22 mouse cellular contexts compared by ENCODE assay signal in the genomic region with DNA sequence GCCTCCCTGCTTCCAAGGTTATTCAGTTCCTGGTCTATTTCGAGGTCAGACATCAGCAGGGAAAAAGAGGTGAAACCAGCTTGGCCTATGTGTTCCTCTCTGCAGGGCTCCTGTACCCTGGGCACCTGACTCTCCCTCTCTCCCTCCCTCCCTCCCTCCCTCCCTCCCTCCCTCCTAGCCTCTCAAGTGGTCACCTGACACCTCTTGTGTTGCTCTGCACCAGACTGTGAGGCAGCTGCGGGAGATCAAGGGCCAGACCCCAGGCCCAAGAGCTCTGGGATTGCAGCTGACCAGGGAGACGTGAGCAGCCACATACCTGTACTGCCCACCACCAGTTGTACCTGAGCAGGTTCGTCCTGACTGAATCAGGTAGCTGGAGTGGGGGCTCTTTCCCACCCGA. TPM values are rescaled to one million over a fixed set of nuclear protein-coding genes. Genes with fewer than 3 reads are reported as not detected.
DNase-seq lines count a peak whose midpoint lies in the region; ATAC-seq and TF ChIP-seq lines count a peak whose summit lies in the region.
"Had no signal": no experiment of that assay in that cellular context is flagged by ENCODE, and none has a peak within 500 bp of the region (broad histone marks: within the 10 kb centered on the region; RNA-seq: fewer than 3 reads in every experiment).

No protein-coding gene starts in this region.

- peak; percentile 68 for ATAC-seq in lung, embryonic 16.5 days (ENCODE audit: low read depth)
- ATAC-seq: activated CD4-positive, CD25-positive, alpha-beta regulatory T cell, adult 4 months; intestine, postnatal 0 days had no signal

- H3K9me3 ChIP-seq in lung, embryonic 16.5 days (ENCODE audit: control insufficient read depth, low read length), result no peaks in the 10 kb centered on the region
- H3K9me3 ChIP-seq: embryonic facial prominence, embryonic 15.5 days; forebrain, embryonic 10.5 days; neural tube, embryonic 13.5 days had no signal

- H3K79me2 ChIP-seq in heart, adult 2 months (replicated peaks; ENCODE audit: control insufficient read depth, insufficient read depth, low read length), result no peaks in the 10 kb centered on the region

- WGBS in heart, adult 2 months, result 71% methylated on average over 5 of the region's 5 CpGs
- 52% methylated on average over 5 of the region's 5 CpGs for WGBS in kidney, adult 2 months
- WGBS in lung, embryonic 16.5 days, result 34% methylated on average over 5 of the region's 5 CpGs
- WGBS in lung, adult 2 months, result 72% methylated on average over 5 of the region's 5 CpGs

- H3K27me3 ChIP-seq in heart, adult 2 months (ENCODE audit: control insufficient read depth, insufficient read depth, low read length), result no peaks in the 10 kb centered on the region
- no peaks in the 10 kb centered on the region for H3K27me3 ChIP-seq in kidney, adult 2 months (replicated peaks; ENCODE audit: control insufficient read depth, insufficient read depth, low read length)
- H3K27me3 ChIP-seq in lung, embryonic 16.5 days (ENCODE audit: control insufficient read depth, insufficient read depth, low read depth, low read length), result no peaks in the 10 kb centered on the region
- H3K27me3 ChIP-seq: embryonic facial prominence, embryonic 15.5 days had no signal

- TF ChIP-seq POLR2A in heart, adult 2 months (IDR thresholded peaks at IDR 0.05; ENCODE audit: insufficient read depth, low read depth, low read length), result no peak; the same call in 1 of the 2 replicates
- TF ChIP-seq POLR2A in kidney, adult 2 months (IDR thresholded peaks at IDR 0.05; ENCODE audit: low read depth, low read length), result no peak
- no peak for TF ChIP-seq POLR2A in lung, adult 2 months (IDR thresholded peaks at IDR 0.05; ENCODE audit: borderline replicate concordance, extremely low read depth, low read depth, low read length)

- peak overlapping the region; percentile 26 for H3K27ac ChIP-seq in heart, adult 2 months
- peak overlapping the region; percentile 25 for H3K27ac ChIP-seq in kidney, adult 2 months (ENCODE audit: insufficient read depth, low read depth, low read length)
- H3K27ac ChIP-seq in lung, embryonic 16.5 days (ENCODE audit: low read length), result no peak overlapping the region
- H3K27ac ChIP-seq: embryonic facial prominence, embryonic 15.5 days; hindbrain, embryonic 14.5 days; layer of hippocampus, adult 2 months; macrophage; neural tube, embryonic 13.5 days had no signal

- H3K4me1 ChIP-seq in heart, adult 2 months (ENCODE audit: control insufficient read depth, insufficient read depth, low read length), result peaks cover 10% of the 10 kb centered on the region
- H3K4me1 ChIP-seq in kidney, adult 2 months (ENCODE audit: control insufficient read depth, insufficient read depth, low read length), result peaks cover 4% of the 10 kb centered on the region; the same call in 1 of the 2 replicates
- peaks cover 12% of the 10 kb centered on the region for H3K4me1 ChIP-seq in lung, embryonic 16.5 days (replicated peaks; ENCODE audit: control insufficient read depth, insufficient read depth, low read length)
- peaks cover 16% of the 10 kb centered on the region for H3K4me1 ChIP-seq in lung, adult 2 months (ENCODE audit: control insufficient read depth, insufficient read depth, low read length)

- no peaks in the 10 kb centered on the region for H3K36me3 ChIP-seq in heart, adult 2 months (ENCODE audit: control insufficient read depth, insufficient read depth, low read length)
- no peaks in the 10 kb centered on the region for H3K36me3 ChIP-seq in kidney, adult 2 months (ENCODE audit: control insufficient read depth, insufficient read depth, low read length)
- no peaks in the 10 kb centered on the region for H3K36me3 ChIP-seq in lung, embryonic 16.5 days (ENCODE audit: control insufficient read depth, insufficient read depth, low read length)
- H3K36me3 ChIP-seq: forebrain, embryonic 10.5 days had no signal

- peak overlapping the region; percentile 30 for H3K9ac ChIP-seq in heart, adult 2 months (ENCODE audit: low read depth, low read length)
- no peak overlapping the region for H3K9ac ChIP-seq in lung, embryonic 16.5 days (ENCODE audit: low read length)
- H3K9ac ChIP-seq: embryonic facial prominence, embryonic 15.5 days; hindbrain, embryonic 14.5 days; neural tube, embryonic 13.5 days had no signal

- TF ChIP-seq EP300 in heart, adult 2 months (IDR thresholded peaks at IDR 0.05; ENCODE audit: insufficient read depth, low read depth, low read length), result no peak

- no peak for DNase-seq in heart, adult 2 months
- DNase-seq in heart, postnatal 36 days, result no peak
- peak; percentile 14 for DNase-seq in kidney, adult 2 months
- no peak for DNase-seq in kidney, adult 8-10 months
- DNase-seq in lung, adult 2 months, result no peak
- DNase-seq in lung, postnatal 36 days, result peak; percentile 44
- DNase-seq: cerebellum, adult 8-10 months; gastrocnemius, postnatal 14 days; spleen, adult 18-20 months had no signal

- TF ChIP-seq CTCF in heart, adult 2 months (IDR thresholded peaks at IDR 0.05), result no peak
- no peak for TF ChIP-seq CTCF in kidney, adult 2 months (conservative IDR thresholded peaks at IDR 0.05; ENCODE audit: insufficient read depth, insufficient read length, low read depth, low read length)
- TF ChIP-seq CTCF in lung, adult 2 months (IDR thresholded peaks at IDR 0.05; ENCODE audit: insufficient read depth, low read length), result no peak

- no peak overlapping the region for H3K4me2 ChIP-seq in lung, embryonic 16.5 days (ENCODE audit: low read depth, low read length)
- H3K4me2 ChIP-seq: embryonic facial prominence, embryonic 15.5 days; hindbrain, embryonic 14.5 days; liver, embryonic 11.5 days; midbrain, embryonic 11.5 days; neural tube, embryonic 13.5 days had no signal

- H3K4me3 ChIP-seq in heart, adult 2 months, result no peak overlapping the region
- no peak overlapping the region for H3K4me3 ChIP-seq in kidney, adult 2 months (ENCODE audit: insufficient read depth, low read depth, low read length)
- H3K4me3 ChIP-seq in lung, embryonic 16.5 days (ENCODE audit: low read length), result no peak overlapping the region
- H3K4me3 ChIP-seq in lung, adult 2 months (replicated peaks; ENCODE audit: extremely low read depth, low read depth, low read length), result no peak overlapping the region
- H3K4me3 ChIP-seq: embryonic facial prominence, embryonic 15.5 days; forebrain, embryonic 10.5 days; layer of hippocampus, adult 2 months; neural tube, embryonic 13.5 days had no signal

- intact Hi-C loops in heart, adult 2 months (cut with DNase I), result no loop called here
- intact Hi-C loops in heart, postnatal 36 days (cut with DNase I), result no loop called here

RNA-seq across cellular contexts. Expression of a gene that starts 27.5 kb away (rescaled TPM):
- total RNA-seq in heart, adult 2 months (2021), result 10 to 100 TPM; 18.5 to 23.6 TPM
- 20.2 and 31.5 TPM in 2 replicates for polyA plus RNA-seq in heart, adult 2 months (2012; rRNA removed)
- total RNA-seq in heart, postnatal 36 days (2021), result 10 to 100 TPM; 19.8 to 28.0 TPM
- polyA plus RNA-seq in kidney, adult 2 months (2012; rRNA removed), result 32.4 and 35.3 TPM in 2 replicates
- 26.0 and 29.8 TPM in 2 replicates for polyA plus RNA-seq in lung, embryonic 16.5 days (2015; fragmentation: Nextera tagmentation; extraction: Ambion mirVana)
- polyA plus RNA-seq in lung, adult 2 months (2012; rRNA removed), result 18.8 and 26.4 TPM in 2 replicates

RNA-seq across cellular contexts. Expression of a gene that starts 27.8 kb away (rescaled TPM):
- 10 to 100 TPM in 1 of 2 experiments, 1 to 10 TPM in 1; 8.8 to 11.6 TPM for total RNA-seq in heart, adult 2 months (2021)
- polyA plus RNA-seq in heart, adult 2 months (2012; rRNA removed), result 8.6 and 9.9 TPM in 2 replicates
- total RNA-seq in heart, postnatal 36 days (2021), result 10 to 100 TPM; 10.4 to 12.5 TPM
- 13.0 and 14.8 TPM in 2 replicates for polyA plus RNA-seq in kidney, adult 2 months (2012; rRNA removed)
- polyA plus RNA-seq in lung, embryonic 16.5 days (2015; fragmentation: Nextera tagmentation; extraction: Ambion mirVana), result 8.6 and 9.1 TPM in 2 replicates
- 19.1 and 21.6 TPM in 2 replicates for polyA plus RNA-seq in lung, adult 2 months (2012; rRNA removed)

RNA-seq across cellular contexts. Expression of a gene that starts 51.9 kb away (rescaled TPM):
- total RNA-seq in heart, adult 2 months (2021), result under 1 TPM; 0.25 to 0.26 TPM
- polyA plus RNA-seq in heart, adult 2 months (2012; rRNA removed), result 1.6 and 2.0 TPM in 2 replicates
- total RNA-seq in heart, postnatal 36 days (2021), result under 1 TPM; 0.11 to 0.25 TPM
- polyA plus RNA-seq in kidney, adult 2 months (2012; rRNA removed), result 0.34 and 0.42 TPM in 2 replicates
- 0.06 TPM in 1 of 2 replicates, not detected in the other for polyA plus RNA-seq in lung, embryonic 16.5 days (2015; fragmentation: Nextera tagmentation; extraction: Ambion mirVana)
- polyA plus RNA-seq in lung, adult 2 months (2012; rRNA removed), result 4.8 and 6.5 TPM in 2 replicates
- total RNA-seq: gastrocnemius, postnatal 14 days had no signal
- polyA plus RNA-seq: activated CD4-positive, CD25-positive, alpha-beta regulatory T cell, adult 4 months; C2C12; embryonic facial prominence, embryonic 15.5 days; forebrain, embryonic 10.5 days; intestine, postnatal 0 days; macrophage; stomach, embryonic 14.5 days had no signal

RNA-seq across cellular contexts. Expression of a gene that starts 52.0 kb away (rescaled TPM):
- 10 to 100 TPM in 1 of 2 experiments, 1 to 10 TPM in 1; 8.1 to 10.1 TPM for total RNA-seq in heart, adult 2 months (2021)
- 8.9 and 9.7 TPM in 2 replicates for polyA plus RNA-seq in heart, adult 2 months (2012; rRNA removed)
- 10 to 100 TPM in 1 of 2 experiments, 1 to 10 TPM in 1; 9.9 to 10.5 TPM for total RNA-seq in heart, postnatal 36 days (2021)
- 229 and 239 TPM in 2 replicates for polyA plus RNA-seq in kidney, adult 2 months (2012; rRNA removed)
- polyA plus RNA-seq in lung, embryonic 16.5 days (2015; fragmentation: Nextera tagmentation; extraction: Ambion mirVana), result 63.2 and 68.7 TPM in 2 replicates
- polyA plus RNA-seq in lung, adult 2 months (2012; rRNA removed), result 46.8 and 60.1 TPM in 2 replicates

Comparison
In these comparisons a context has a peak if more than half of its experiments do, and no peak if none do; other contexts are left out.
1. DNase-seq: peak in kidney, adult 2 months (single experiment) and lung, postnatal 36 days (single experiment); none in heart, adult 2 months (0 of 2), heart, postnatal 36 days (0 of 2), kidney, adult 8-10 months (0 of 2) and lung, adult 2 months (single experiment).